Mouse (Mus musculus) skeletal muscle tissue, adult 2 months (tissue): ENCODE measurements at regions not wholly inside any gene's neighbourhood (a gene's known extent, or its start where the extent isn't known, plus 50 kb on each side); places are given as distances from the start of the nearest gene placed in this dataset.

Source experiments
- DNase-seq: peaks from one replicate; pipeline ENCODE4 v3.0.0-alpha.2; 2012; ENCODE audit warnings: low read depth, low spot score

DNA sequence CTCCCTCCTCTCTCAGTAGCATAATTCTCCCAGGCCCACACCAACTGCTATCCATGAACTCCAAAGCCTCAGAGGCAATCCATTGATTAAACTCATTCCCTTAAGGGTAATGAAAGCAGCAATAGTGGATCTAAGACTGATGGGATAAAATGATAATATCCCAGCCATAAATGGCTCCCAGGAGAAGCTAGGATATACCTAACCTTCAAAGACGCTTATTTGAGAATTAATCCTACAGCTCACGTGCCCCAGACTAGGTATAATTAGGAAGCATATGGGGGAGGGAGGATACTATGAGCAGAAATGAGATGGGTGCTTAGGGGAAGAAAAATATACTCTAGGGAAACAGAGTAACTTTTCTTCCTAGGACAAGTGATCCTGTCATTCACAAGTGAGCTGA is 52.8 kb upstream of the Rnf32 start:
- DNase-seq = no peak

DNA sequence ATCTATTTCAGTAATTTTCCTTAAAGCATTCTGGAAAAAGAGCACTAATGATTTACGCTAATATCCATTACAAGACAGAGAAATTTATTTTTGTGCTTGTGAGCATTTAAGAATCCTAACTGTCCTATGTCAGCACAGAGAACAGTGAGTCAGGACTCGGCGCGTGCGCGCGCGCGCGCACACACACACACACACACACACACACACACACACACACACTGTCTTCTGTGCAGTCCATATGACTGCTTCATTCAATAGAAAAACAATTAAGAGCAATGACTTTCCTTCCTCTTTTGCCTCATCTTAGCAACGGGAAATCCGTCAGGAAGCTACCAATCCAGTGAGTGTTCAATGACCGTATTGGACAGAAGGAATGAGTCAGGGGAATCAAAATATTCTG is 53.3 kb upstream of the Rnf32 start:
- DNase-seq = no peak

DNA sequence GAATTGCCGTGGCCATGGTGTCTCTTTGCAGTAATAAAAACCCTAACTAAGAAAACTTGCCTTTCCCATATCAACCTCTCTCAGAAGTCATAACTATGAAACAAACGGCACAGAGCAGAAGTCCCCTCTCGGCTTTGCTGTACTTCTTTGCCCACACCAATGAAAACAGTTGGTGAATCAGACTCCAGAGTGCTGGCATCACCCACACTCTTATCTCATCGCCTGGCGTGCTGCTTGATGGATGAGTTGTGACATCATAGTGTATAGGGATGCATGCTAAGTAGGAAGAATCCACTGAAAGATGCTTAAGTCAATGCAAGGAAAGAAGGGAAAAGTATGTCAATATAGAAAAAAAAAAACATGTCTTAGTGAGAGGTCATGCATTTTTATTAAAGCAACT is 58.3 kb upstream of the Rnf32 start:
- DNase-seq = no peak

DNA sequence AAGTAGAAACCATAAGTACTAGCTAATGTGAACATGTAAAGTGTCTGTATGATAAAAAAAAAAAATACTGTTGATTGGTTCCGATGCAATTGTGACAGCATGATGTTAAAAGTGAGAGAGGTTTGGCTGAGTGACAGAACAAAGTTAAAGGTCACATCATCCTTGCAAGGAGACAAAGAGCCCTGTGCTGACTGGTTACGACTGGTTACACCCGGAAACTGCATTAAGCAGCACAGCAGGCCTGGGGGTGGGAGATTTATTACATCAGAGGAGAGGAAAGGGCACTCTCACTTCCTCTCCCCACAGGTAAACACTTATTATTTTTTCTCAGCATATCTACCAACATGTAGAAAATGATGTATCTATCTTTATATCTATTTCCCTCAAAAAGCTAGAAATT is 63.5 kb upstream of the Rnf32 start:
- DNase-seq = no peak

DNA sequence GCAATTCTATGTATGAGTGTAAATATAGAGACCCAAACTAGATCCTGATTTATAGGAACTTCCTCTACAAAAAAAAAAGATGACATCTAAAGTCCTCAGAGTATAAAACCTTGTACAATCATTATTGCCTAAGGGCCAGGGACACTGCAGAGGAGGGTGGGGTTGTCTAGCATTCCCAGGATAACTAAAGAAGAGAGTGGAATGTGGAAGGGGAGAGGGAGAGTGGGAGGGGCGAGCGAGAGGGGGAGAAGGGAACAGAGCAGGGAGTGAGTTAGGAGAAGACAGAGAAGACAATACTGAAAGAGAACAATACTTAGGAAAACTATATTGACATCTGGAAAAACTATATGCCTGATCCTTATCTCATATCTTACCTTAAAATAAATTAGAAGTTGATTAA is 64.0 kb upstream of the Rnf32 start:
- DNase-seq = no peak

DNA sequence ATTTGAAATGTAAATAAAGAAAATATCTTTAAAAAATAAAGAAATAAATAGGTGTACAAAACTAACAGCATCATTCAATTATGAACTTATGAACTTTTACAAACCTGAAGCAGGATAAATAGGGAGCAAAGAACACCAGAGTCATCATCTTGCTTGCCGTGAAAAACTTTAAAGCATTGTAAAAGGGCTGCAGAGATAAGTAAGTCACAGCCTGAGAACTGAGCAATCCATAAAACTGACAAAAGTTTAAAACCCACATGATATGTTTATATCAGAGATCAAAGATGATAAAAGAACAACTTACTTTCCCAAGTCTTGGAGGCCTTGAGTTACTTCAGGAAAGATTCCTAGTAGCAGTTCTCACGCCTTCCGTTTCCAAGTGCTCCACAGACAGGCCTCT is 66.1 kb upstream of the Rnf32 start:
- no peak for DNase-seq

DNA sequence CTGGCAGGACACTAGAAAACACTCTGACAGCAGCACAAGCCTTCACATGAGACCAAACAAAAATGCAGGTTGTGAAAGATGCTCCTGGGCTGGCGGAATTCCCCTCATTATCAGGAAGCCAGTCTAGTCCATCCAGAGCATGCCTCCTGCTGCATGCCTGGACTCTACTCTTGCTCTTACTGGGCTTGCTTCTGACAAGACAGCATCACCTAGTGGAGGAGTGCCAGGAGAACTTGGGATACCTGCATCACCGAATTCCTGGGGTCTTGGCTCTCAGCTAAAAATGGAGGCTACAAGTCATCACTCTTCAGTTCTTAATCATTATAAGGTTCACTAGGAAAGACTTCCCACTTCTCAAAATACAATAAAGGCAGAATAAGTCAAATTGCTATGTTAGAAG is 78.8 kb upstream of the Rnf32 start:
- DNase-seq = no peak

DNA sequence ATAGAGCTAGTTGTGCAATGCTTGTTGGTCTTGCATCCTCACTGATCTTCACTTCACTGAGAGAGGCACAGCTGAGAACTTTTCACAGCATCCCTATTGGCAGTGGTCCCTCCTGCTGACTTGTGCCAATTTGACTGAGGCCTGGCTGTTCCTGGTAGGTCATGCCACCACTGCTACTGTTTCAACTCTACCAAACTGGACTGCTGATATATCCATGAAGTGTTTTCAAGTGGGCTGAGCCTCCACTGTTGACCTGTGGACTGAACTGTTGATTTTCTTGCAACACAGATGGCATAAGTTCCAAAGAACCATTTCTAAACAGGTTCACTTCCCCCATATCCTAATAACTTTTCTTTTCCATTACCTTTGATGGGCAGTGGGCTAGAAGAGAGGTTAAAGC is 83.3 kb upstream of the Rnf32 start:
- no peak for DNase-seq

DNA sequence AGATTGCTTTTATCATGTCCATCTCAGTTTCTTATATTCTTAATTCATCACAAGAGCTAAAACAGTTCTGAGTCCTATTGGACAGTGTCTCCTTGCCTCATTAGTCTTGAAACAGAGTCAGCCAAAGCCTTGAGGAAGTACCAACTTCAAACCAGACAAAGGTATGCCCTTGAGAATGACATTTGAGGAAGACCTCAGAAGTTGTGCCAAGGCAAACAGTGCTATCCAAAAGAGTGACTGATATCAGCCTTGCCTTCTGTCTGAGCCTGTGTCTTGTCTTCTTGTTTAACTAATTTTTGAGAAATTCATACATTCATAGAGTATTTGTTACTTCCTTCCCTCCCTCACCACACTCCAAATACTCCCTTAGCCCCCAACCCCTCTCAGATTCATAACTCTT is 88.5 kb upstream of the Rnf32 start:
- no peak for DNase-seq

DNA sequence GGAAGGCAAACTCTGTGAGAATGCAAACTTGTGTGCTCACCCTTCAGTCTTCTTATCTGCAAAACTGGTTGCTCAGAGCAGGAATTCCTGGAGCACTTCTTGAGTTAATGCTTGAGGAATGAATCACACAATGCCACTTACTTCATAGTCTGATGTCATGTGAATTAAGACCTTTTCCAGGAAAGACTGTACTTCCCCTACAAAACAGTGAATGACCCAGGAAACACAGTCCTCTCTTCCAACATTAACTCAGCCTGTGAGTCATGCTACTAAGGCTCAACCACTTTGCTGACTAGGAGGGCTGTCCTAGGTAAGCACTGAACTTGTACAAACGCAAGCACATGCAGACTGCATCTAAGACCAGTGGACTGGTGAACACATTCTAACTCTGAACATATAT is 112.5 kb upstream of the Rnf32 start:
- DNase-seq = peak; percentile 1

DNA sequence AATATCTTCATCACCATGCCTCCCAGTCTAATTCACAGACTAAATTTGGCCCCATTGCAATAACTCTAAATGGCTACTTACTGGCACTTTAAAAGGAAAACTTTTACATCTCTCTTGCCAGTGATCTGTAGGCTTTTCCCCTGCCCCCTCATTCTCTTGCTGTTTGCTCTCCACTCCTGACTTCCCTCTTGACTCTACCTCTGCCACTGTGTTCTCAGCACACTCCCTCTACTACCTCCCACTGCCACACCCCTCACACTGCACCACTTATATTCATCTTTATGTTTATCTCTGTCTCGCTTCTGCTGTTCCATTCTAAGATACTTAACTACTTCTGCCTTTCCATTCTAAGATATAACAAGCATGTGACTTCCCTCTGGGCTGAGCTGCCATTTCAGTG is 141.4 kb upstream of the Rnf32 start:
- no peak for DNase-seq

DNA sequence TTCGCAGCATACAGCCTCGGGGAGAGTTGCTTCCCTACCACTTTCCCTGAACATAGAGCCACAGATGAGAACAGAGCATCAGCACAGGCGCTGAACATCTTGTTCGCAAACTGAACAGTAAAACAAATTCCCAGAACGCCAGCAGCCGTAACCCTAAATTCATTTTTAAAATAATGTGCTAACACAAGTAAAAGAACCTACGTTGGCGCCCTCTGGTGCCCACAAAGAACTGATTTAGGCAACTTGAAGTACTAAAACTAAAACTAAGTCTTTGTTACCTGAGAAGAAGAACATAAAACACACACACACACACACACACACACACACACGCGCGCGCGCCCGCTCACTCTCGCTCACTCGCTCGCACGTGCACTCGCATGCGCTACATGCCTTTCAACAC is 159.2 kb upstream of the Rnf32 start:
- DNase-seq = no peak

DNA sequence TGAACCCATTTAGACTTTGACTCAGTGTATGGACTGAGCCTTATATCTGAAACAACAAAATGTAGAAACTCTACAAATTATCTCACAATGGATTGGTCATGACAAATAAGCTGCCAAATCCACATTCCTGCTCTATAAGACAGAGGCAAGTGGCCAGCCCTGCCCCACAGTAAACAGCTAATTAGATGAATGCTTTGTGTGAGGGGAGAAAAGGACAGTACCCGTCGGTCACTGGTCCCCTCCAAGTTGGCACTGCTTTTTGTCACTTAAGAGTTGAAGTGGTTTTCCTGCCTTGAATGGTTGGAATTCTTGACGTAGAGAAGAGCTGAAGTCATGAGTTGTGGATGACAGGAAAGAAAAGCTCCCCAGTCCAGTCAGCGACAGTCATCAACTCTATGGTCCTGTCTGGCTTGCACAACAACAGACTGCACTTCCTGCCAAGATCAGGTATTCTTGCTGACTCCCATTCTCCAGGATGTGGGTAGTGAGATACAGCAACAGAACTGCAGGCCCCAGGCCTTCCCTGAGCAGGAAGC is 162.3 kb upstream of the Rnf32 start:
- DNase-seq = no peak

DNA sequence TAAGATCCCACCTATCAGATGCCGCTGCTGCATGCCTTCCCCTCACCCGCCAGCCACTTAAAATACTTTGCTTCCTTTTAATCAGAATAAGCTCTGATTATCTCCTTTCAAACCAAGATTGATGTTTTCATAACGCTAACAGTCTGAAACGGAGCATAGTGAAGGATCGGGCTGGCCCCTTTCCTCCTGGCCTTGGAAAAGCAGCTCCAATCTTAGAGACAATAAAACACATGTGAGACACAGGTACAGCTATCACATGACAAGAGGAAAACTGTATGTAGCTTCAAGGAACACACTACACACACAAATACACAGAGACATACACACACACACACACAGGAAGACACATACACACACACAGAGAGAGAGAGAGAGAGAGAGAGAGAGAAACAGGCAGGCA is 165.3 kb upstream of the Rnf32 start:
- DNase-seq = no peak

DNA sequence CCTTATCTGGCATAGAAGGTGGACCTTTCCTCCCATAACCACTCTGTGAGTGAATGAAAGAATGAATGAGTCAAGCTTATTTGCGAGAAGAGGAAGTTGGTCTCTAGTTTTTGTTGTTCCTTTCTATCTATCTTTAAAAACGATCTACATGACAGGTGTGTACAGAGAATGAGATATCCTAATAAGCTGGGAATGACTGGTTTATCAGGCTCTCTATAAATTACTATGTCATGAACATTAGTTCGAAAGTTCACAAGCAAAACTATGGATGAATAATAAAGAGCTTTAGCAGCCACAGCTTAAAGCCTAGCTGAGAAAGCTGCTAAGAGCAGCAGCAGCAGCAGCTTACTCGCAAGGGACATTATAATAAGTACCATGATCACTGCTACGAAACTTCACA is 165.8 kb upstream of the Rnf32 start:
- DNase-seq = no peak

DNA sequence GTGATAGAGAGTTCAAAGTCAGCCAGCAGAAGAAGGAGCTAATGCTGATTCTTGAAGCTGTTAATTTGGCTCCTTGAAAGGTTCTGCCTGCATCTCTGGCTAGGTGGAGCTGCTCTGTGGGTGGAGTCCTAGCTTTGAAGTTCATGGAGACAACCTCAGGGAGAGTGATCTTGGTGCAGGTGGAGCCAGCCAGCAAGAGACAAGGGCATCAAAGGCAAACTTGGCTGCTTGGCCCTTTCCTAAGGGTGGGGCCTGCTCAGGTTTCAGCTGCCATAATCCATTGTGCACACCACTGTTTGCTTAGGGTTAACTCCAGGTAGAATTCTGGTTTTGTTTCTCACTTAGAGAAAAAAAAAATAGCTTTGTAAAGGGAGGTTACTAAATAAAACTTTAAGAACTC is 170.7 kb upstream of the Rnf32 start:
- DNase-seq = no peak

DNA sequence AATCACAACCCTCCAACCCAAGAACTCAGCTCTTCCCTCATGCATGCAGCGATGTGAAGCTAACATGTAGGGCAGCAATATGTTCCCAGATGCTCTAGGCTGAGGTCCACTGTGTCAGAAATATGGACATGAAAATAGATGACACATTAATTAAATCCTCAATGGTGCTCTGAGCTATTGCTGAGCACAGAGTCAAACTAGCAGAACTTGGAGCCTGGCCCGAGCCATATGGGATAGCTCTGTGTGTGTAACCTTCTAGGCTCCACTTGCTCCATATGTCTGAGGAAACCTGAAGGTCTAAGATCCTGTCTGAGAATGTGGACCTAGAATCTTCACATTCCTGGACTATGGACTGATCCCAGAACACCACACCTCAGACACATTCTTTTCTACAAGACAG is 203.0 kb upstream of the Rnf32 start:
- no peak for DNase-seq

DNA sequence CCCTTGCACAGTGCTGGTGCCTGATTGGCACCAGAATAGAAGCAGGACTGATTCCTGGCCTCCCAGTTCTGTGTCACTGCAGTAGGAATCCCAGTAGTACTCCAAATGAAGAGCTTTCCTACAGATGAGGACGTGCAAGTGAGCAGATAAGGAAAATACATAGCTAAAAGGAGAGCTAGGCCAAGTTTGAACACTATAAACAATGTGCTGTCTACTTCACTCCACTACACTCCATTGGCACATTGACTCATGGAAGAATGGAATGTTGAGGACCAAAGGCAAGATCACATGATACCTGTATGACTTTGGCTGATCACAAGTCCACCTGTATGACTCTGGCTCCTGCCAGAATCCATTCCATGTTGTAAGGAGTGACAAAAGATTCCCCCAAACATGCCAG is 215.9 kb upstream of the Rnf32 start:
- DNase-seq = no peak

DNA sequence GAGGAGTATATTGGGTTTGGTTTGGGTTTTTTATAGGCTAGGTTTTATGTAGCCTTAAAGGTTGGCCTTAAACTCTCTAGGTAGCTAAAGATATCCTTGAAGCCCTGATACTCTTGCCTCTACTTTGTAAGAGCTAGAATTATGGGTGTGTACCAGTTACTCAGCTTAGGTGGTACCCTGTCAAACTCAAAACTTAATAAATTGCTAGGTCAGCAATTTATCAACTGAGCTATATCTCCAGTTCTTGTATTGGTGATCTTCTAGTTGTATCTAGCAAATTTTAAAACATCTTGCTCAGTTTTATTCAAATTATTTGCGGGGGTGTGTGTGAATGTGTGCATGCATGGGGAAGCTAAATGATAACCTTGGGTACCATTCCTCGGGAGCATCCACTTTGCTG is 225.4 kb upstream of the Rnf32 start:
- DNase-seq = no peak

DNA sequence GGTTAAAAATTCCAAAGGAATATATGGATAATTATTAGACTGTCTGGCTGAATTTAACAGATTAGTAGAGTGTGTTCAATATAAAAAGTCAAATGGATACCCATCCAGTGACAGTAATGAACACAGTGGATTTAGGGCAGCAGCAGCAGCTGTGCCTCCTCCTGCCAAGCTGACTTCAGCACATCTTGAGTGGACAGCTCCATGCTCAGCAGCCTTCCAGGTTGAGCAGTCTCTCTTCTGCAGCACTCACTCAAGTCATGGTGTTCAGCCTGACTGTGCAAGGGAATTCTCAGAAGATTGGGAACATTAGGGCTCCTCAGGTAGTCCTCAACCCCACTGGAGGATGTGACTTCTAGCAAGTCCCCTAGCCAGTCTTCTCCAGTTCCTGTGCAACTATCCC is 240.8 kb upstream of the Rnf32 start:
- DNase-seq = no peak

DNA sequence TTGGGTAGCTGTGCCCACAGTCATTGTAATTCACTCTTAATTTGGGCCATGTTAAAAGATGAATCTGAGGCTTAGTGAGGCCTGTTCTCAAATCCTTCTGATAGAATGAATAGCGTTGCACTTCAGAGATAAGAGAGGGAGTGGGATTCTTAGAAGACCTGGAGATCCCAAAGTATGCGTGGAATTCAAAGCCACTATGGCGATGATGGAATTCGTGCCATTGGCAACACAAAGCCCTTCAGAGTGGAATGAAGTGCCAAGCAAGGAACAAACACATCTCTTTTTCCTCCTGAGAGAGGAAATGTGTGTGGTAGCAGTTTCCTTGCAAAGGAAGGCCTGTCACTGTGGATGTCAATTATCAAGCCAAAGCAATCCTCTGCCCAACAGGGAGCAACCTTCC is 248.3 kb upstream of the Rnf32 start:
- DNase-seq = no peak

DNA sequence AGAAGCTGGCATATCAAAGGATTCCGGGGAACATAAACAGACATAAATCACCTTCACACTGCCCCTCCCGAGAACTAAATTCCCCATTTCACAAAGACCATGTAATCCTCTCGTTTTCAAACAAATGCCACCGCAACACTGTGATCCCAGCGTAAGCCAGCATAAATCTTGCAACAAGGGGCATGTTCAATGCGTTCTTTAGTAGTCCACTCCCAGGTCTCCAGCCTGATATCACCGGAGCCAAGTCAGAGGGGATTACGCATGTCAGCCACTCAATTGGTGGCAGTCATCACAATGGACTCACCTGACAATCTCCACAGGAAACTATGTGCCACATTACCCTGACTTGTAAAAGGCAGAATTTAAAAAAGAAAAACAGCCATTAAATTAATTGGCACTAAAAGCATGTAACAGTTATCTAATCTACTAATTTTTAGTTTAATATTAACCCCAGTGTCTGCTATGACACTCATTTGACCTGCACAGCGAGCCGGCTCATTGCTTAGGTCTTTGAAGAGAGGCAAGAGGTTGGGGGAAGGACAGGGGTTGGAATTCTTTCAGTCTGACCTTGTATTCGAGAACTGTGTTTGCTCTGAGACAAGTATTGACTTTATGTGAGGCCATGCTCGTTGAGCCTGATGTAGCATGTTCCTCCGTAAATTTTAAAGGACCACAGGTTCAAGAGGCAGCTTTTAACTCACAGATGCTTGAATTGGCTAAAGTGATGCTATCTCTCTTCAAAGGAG is 252.0 kb upstream of the Rnf32 start:
- DNase-seq = no peak

DNA sequence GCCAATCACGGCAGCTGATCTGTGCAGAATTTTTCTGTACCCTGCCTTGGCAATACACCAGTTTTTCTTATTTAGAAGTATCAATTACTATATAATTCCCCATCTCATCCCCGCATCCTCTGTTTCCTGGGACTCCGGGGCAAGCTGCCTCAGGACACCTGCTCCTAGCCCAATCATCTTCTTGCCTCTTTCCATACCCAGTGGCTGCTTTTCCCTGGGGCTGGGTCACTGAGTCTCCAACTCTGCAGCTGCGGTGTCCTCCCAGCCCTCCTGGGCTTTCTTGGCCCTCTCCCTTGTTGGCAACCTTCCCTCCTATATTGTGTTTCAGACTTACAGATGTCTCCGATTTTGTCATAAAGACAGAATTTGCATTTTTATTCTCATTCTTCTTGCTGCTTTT is 254.8 kb upstream of the Rnf32 start:
- no peak for DNase-seq
